Comparison of ENCODE assay signal across 28 mouse cellular contexts in the genomic region with DNA sequence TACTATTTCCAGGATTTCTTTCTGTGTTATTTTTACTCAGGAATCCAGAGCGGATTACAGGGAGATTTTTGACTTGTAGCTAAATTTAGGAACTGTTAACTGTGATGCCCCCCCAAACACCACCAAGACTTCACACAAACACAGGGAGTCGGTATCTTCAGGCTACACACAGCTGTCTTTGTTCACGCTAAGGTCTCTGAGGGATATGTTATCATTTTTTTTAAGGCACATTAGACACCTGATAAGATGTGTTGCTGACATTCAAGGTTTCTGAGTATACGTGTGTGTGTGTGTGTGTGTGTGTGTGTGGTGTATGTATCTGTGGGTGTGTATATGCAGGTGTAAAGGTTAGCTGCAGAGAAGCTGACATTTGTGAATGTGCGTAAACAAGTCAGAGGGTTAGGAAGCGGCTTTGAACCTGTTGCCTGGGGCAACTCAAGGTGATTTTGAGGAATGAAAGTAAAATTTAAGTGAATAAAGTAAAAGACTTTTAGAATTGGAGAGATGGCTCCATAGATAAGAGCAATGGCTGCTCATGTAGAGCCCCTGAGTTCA. TPM values are rescaled to one million over a fixed set of nuclear protein-coding genes. Genes with fewer than 3 reads are reported as not detected.
A peak's percentile ranks its signal among the peaks of the same experiment; 100 is the strongest.
DNase-seq lines count a peak whose midpoint lies in the region; ATAC-seq and TF ChIP-seq lines count a peak whose summit lies in the region.
"Had no signal": no experiment of that assay in that cellular context is flagged by ENCODE, and none has a peak within 500 bp of the region (broad histone marks: within the 10 kb centered on the region; RNA-seq: fewer than 3 reads in every experiment).

No protein-coding gene starts in this region.

- no peak overlapping the region for H3K27ac ChIP-seq in heart, embryonic 11.5 days (ENCODE audit: low read depth, low read length)
- H3K27ac ChIP-seq in liver, embryonic 16.5 days (ENCODE audit: low read length), result no peak overlapping the region
- no peak overlapping the region for H3K27ac ChIP-seq in forebrain, postnatal 0 days (ENCODE audit: low read depth, low read length)
- H3K27ac ChIP-seq: embryonic facial prominence, embryonic 13.5 days; forebrain, embryonic 10.5 days; forebrain, embryonic 15.5 days; heart, embryonic 10.5 days; hindbrain, embryonic 13.5 days; limb, embryonic 12.5 days; macrophage; midbrain, embryonic 10.5 days; neural tube, embryonic 12.5 days had no signal

- no peak overlapping the region for H3K4me3 ChIP-seq in heart, embryonic 11.5 days (ENCODE audit: low read depth, low read length)
- H3K4me3 ChIP-seq in liver, embryonic 16.5 days (ENCODE audit: low read depth, low read length), result no peak overlapping the region
- no peak overlapping the region for H3K4me3 ChIP-seq in forebrain, postnatal 0 days (ENCODE audit: low read depth, low read length)
- H3K4me3 ChIP-seq: embryonic facial prominence, embryonic 13.5 days; forebrain, embryonic 10.5 days; forebrain, embryonic 15.5 days; heart, embryonic 10.5 days; hindbrain, embryonic 13.5 days; limb, embryonic 12.5 days; midbrain, embryonic 10.5 days; myocyte; neural tube, embryonic 12.5 days had no signal

- no peaks in the 10 kb centered on the region for H3K36me3 ChIP-seq in heart, embryonic 11.5 days (ENCODE audit: control insufficient read depth, insufficient read depth, low read length)
- no peaks in the 10 kb centered on the region for H3K36me3 ChIP-seq in liver, embryonic 16.5 days (ENCODE audit: control insufficient read depth, insufficient read depth)
- no peaks in the 10 kb centered on the region for H3K36me3 ChIP-seq in forebrain, postnatal 0 days (ENCODE audit: insufficient read depth)
- H3K36me3 ChIP-seq: embryonic facial prominence, embryonic 13.5 days; forebrain, embryonic 10.5 days; forebrain, embryonic 15.5 days; heart, embryonic 10.5 days; hindbrain, embryonic 13.5 days; limb, embryonic 12.5 days; midbrain, embryonic 10.5 days; neural tube, embryonic 12.5 days had no signal

- no peak overlapping the region for H3K4me2 ChIP-seq in heart, embryonic 11.5 days
- no peak overlapping the region for H3K4me2 ChIP-seq in liver, embryonic 16.5 days (ENCODE audit: low read depth, low read length)
- no peak overlapping the region for H3K4me2 ChIP-seq in forebrain, postnatal 0 days (ENCODE audit: low read depth)
- H3K4me2 ChIP-seq: embryonic facial prominence, embryonic 13.5 days; forebrain, embryonic 15.5 days; hindbrain, embryonic 13.5 days; limb, embryonic 12.5 days; neural tube, embryonic 12.5 days had no signal

- no peak for TF ChIP-seq CTCF in forebrain, postnatal 0 days (IDR thresholded peaks at IDR 0.05; ENCODE audit: low read depth)

- 40% methylated on average over 6 of the region's 6 CpGs for WGBS in heart, embryonic 11.5 days (ENCODE audit: insufficient replicate concordance)
- 33% methylated on average over 6 of the region's 6 CpGs for WGBS in liver, embryonic 16.5 days (ENCODE audit: insufficient replicate concordance)
- 73% methylated on average over 6 of the region's 6 CpGs for WGBS in forebrain, postnatal 0 days

- H3K4me1 ChIP-seq in heart, embryonic 11.5 days (ENCODE audit: control insufficient read depth, insufficient read depth, low read length), result no peaks in the 10 kb centered on the region
- no peaks in the 10 kb centered on the region; the same call in none of the 2 replicates for H3K4me1 ChIP-seq in liver, embryonic 16.5 days (ENCODE audit: control insufficient read depth, low read depth, low read length)
- no peaks in the 10 kb centered on the region for H3K4me1 ChIP-seq in forebrain, postnatal 0 days (ENCODE audit: insufficient read depth)
- H3K4me1 ChIP-seq: embryonic facial prominence, embryonic 13.5 days; hindbrain, embryonic 13.5 days; neural tube, embryonic 12.5 days had no signal

- H3K9me3 ChIP-seq in heart, embryonic 11.5 days (replicated peaks; ENCODE audit: control insufficient read depth, low read length), result no peaks in the 10 kb centered on the region
- H3K9me3 ChIP-seq in liver, embryonic 16.5 days (replicated peaks; ENCODE audit: control insufficient read depth, low read length), result no peaks in the 10 kb centered on the region
- no peaks in the 10 kb centered on the region for H3K9me3 ChIP-seq in forebrain, postnatal 0 days (ENCODE audit: low read length)
- H3K9me3 ChIP-seq: embryonic facial prominence, embryonic 13.5 days; forebrain, embryonic 10.5 days; forebrain, embryonic 15.5 days; heart, embryonic 10.5 days; hindbrain, embryonic 13.5 days; limb, embryonic 12.5 days; midbrain, embryonic 10.5 days; neural tube, embryonic 12.5 days had no signal

- H3K9ac ChIP-seq in heart, embryonic 11.5 days (ENCODE audit: low read depth, low read length), result no peak overlapping the region
- H3K9ac ChIP-seq in liver, embryonic 16.5 days (ENCODE audit: low read depth, low read length), result no peak overlapping the region
- no peak overlapping the region for H3K9ac ChIP-seq in forebrain, postnatal 0 days
- H3K9ac ChIP-seq: embryonic facial prominence, embryonic 13.5 days; forebrain, embryonic 15.5 days; hindbrain, embryonic 13.5 days; limb, embryonic 12.5 days; neural tube, embryonic 12.5 days had no signal

- DNase-seq in heart, adult 11 months, result peak; percentile 40
- peak; percentile 13 for DNase-seq in thymus, postnatal 14 days
- DNase-seq in thymus, postnatal 10 days (ENCODE audit: low spot score in 2 of 2), result no peak
- no peak for DNase-seq in forebrain, postnatal 0 days
- DNase-seq in adrenal gland, adult 18-20 months (ENCODE audit: low spot score in 2 of 2), result no peak
- DNase-seq: adrenal gland, adult 2 months; adrenal gland, postnatal 36 days; cerebellum, adult 18-20 months; cerebellum, postnatal 10 days; heart, postnatal 4 days; kidney, adult 9 months; kidney, postnatal 10 days; layer of hippocampus, adult 9-11 months; lung, adult 18-20 months; lung, postnatal 10 days had no signal

- H3K27me3 ChIP-seq in heart, embryonic 11.5 days (ENCODE audit: control insufficient read depth, insufficient read depth, low read length), result 0 out of 2 replicates have a peak, but pooled peaks cover 2% of the 10 kb centered on the region
- H3K27me3 ChIP-seq in liver, embryonic 16.5 days (ENCODE audit: control insufficient read depth, insufficient read depth, low read depth, low read length), result peaks cover 4% of the 10 kb centered on the region
- H3K27me3 ChIP-seq in forebrain, postnatal 0 days (ENCODE audit: insufficient read depth, low read length), result no peaks in the 10 kb centered on the region
- H3K27me3 ChIP-seq: forebrain, embryonic 15.5 days; hindbrain, embryonic 13.5 days; neural tube, embryonic 12.5 days had no signal

- ATAC-seq in heart, embryonic 11.5 days (replicated peaks; ENCODE audit: insufficient number of reproducible peaks, low FRiP score, low TSS enrichment), result no peak
- ATAC-seq in liver, embryonic 16.5 days (ENCODE audit: low read depth), result 0 out of 2 replicates have a peak, but pooled peaks have one; percentile 7
- no peak for ATAC-seq in forebrain, postnatal 0 days
- ATAC-seq: forebrain, embryonic 15.5 days; intestine, postnatal 0 days had no signal

RNA-seq across cellular contexts. Expression of a gene that starts 9.9 kb away (rescaled TPM):
- 72.7 and 77.2 TPM in 2 replicates for polyA plus RNA-seq in heart, embryonic 11.5 days (2014; fragmentation: Nextera tagmentation; extraction: Ambion mirVana)
- polyA plus RNA-seq in liver, embryonic 16.5 days (2015; fragmentation: Nextera tagmentation; extraction: Ambion mirVana), result 13.7 and 18.5 TPM in 2 replicates
- total RNA-seq in forebrain, postnatal 0 days (2014; rRNA removed), result 51.9 and 68.0 TPM in 2 replicates
- 50.2 and 58.1 TPM in 2 replicates for polyA plus RNA-seq in forebrain, postnatal 0 days (2015; fragmentation: Nextera tagmentation; extraction: Ambion mirVana)
- 100 to 1,000 TPM; 120 to 143 TPM for total RNA-seq in adrenal gland, adult 18-20 months (2021)

RNA-seq across cellular contexts. Expression of a gene that starts 34.8 kb away (rescaled TPM):
- polyA plus RNA-seq in heart, embryonic 11.5 days (2014; fragmentation: Nextera tagmentation; extraction: Ambion mirVana), result 32.4 and 39.8 TPM in 2 replicates
- 9.9 and 10.4 TPM in 2 replicates for polyA plus RNA-seq in liver, embryonic 16.5 days (2015; fragmentation: Nextera tagmentation; extraction: Ambion mirVana)
- total RNA-seq in forebrain, postnatal 0 days (2014; rRNA removed), result 12.3 and 14.9 TPM in 2 replicates
- polyA plus RNA-seq in forebrain, postnatal 0 days (2015; fragmentation: Nextera tagmentation; extraction: Ambion mirVana), result 4.4 and 7.8 TPM in 2 replicates
- 10 to 100 TPM; 33.9 to 41.5 TPM for total RNA-seq in adrenal gland, adult 18-20 months (2021)

Comparison
In these comparisons a context has a peak if more than half of its experiments do, and no peak if none do; other contexts are left out.
1. DNase-seq: peak in heart, adult 11 months (single experiment) and thymus, postnatal 14 days (single experiment); none in thymus, postnatal 10 days (0 of 2), forebrain, postnatal 0 days (single experiment) and adrenal gland, adult 18-20 months (0 of 2).